Mouse (Mus musculus) gastrocnemius, postnatal 4 days (tissue): ENCODE data around the gene Fbxl19. TPM values are rescaled to one million over a fixed set of nuclear protein-coding genes. Genes with fewer than 3 reads are reported as not detected.
A peak's percentile ranks its signal among the peaks of the same experiment; 100 is the strongest.

Experiments used
- DNase-seq, 2 experiments: peaks; one replicate each; pipeline ENCODE4 v3.0.0; 2021 to 2022; ENCODE audit warnings: low spot score in 2 of 2, mixed read lengths in 2 of 2
- microRNA-seq: library from miRNA; unstranded; fragments of <30 nt; microRNA quantifications from one replicate; pipeline ENCODE4 v1.2.0, GENCODE M21; 2021
- total RNA-seq, 2 experiments: library from RNA; stranded (reverse); gene quantifications; 2 replicates each; pipeline ENCODE4 v1.2.3; 2021

Fbxl19 gene
- total RNA-seq, 2 experiments from 2014 or later, result 8.6 to 8.8 TPM

- no peak for DNase-seq
These were observed 54.9 kb downstream of the Fbxl19 start for GRCm38 (mm10) chr7:127799211-127799610.

GRCm38 (mm10) chr7:127799738-127800137 lies 55.4 kb downstream of the Fbxl19 start:
- DNase-seq, result no peak

GRCm38 (mm10) chr7:127800435-127801009 lies 56.2 kb downstream of the Fbxl19 start, which contains the start of gene Hsd3b7:
Gene Hsd3b7, plus strand, starts transcription at chr7:127800604.
- DNase-seq, result peak; percentile 93 to 95

- no peak for DNase-seq
These were observed 56.8 kb downstream of the Fbxl19 start for GRCm38 (mm10) chr7:127801010-127801621.

GRCm38 (mm10) chr7:127802313-127802712 lies 58.0 kb downstream of the Fbxl19 start:
- no peak for DNase-seq

GRCm38 (mm10) chr7:127808821-127809220 lies 64.5 kb downstream of the Fbxl19 start:
- DNase-seq, result no peak

GRCm38 (mm10) chr7:127809846-127810245 lies 65.5 kb downstream of the Fbxl19 start:
- DNase-seq, result no peak

GRCm38 (mm10) chr7:127810650-127811049 lies 66.3 kb downstream of the Fbxl19 start:
- no peak for DNase-seq

GRCm38 (mm10) chr7:127811240-127811639 lies 66.9 kb downstream of the Fbxl19 start:
- DNase-seq, result no peak

- DNase-seq, result no peak
These were observed 67.9 kb downstream of the Fbxl19 start for GRCm38 (mm10) chr7:127812292-127812691.

- no peak for DNase-seq
These were observed 69.5 kb downstream of the Fbxl19 start for GRCm38 (mm10) chr7:127813821-127814220.

GRCm38 (mm10) chr7:127814241-127814921 lies 70.0 kb downstream of the Fbxl19 start:
- DNase-seq, result peak; percentile 42 to 62

GRCm38 (mm10) chr7:127815116-127815665 lies 70.8 kb downstream of the Fbxl19 start:
- no peak for DNase-seq

GRCm38 (mm10) chr7:127815954-127816821 lies 71.8 kb downstream of the Fbxl19 start:
- peak in 1 of 2 experiments; percentile 64 for DNase-seq

- no peak for DNase-seq
These were observed 72.7 kb downstream of the Fbxl19 start for GRCm38 (mm10) chr7:127817053-127817452.

GRCm38 (mm10) chr7:127817776-127818175 lies 73.4 kb downstream of the Fbxl19 start:
- no peak for DNase-seq

Small RNA genes within 50 kb of the gene (microRNA-seq; reads per million reads assigned to microRNA genes)
- not detected for gene Mir762

Other genes starting within 250 kb of the Fbxl19 start
- 10 to 100 TPM; 70.3 to 78.6 TPM for gene Srcap, start 232.6 kb upstream of the Fbxl19 start, total RNA-seq
- 10 to 100 TPM; 15.0 to 19.1 TPM for gene Gm42715, start 225.0 kb upstream of the Fbxl19 start, total RNA-seq
- gene Tmem265, start 183.2 kb upstream of the Fbxl19 start, total RNA-seq, result 1 to 10 TPM in 1 of 2 experiments, not detected in 1; 3.1 TPM
- 10 to 100 TPM; 21.6 to 25.5 TPM for gene Phkg2, start 171.2 kb upstream of the Fbxl19 start, total RNA-seq
- gene Ccdc189, start 155.9 kb upstream of the Fbxl19 start, total RNA-seq, result 1 to 10 TPM; 5.0 to 5.1 TPM
- gene Rnf40, start 155.8 kb upstream of the Fbxl19 start, total RNA-seq, result 10 to 100 TPM; 48.4 to 50.5 TPM
- 10 to 100 TPM; 13.1 to 13.5 TPM for gene Zfp629, start 128.7 kb upstream of the Fbxl19 start, total RNA-seq
- 100 to 1,000 TPM; 112 to 132 TPM for gene Bcl7c, start 35.6 kb upstream of the Fbxl19 start, total RNA-seq
- 10 to 100 TPM in 1 of 2 experiments, 1 to 10 TPM in 1; 7.0 to 10.0 TPM for gene Ctf1, start 31.8 kb upstream of the Fbxl19 start, total RNA-seq
- gene Ctf2, start 12.4 kb upstream of the Fbxl19 start, total RNA-seq, result not detected
- 10 to 100 TPM; 12.3 to 13.9 TPM for gene Orai3, start 25.3 kb downstream of the Fbxl19 start, total RNA-seq
- gene Setd1a, start 32.1 kb downstream of the Fbxl19 start, total RNA-seq, result 10 to 100 TPM; 30.3 to 32.4 TPM
- gene Gm49388, start 41.1 kb downstream of the Fbxl19 start, total RNA-seq, result 1 to 10 TPM; 2.8 to 4.0 TPM
- gene Hsd3b7, start 56.1 kb downstream of the Fbxl19 start, total RNA-seq, result 10 to 100 TPM; 13.0 to 13.3 TPM
- gene Stx4a, start 79.8 kb downstream of the Fbxl19 start, total RNA-seq, result 10 to 100 TPM; 82.8 to 84.9 TPM
- 1 to 10 TPM; 4.7 to 6.3 TPM for gene Stx1b, start 80.0 kb downstream of the Fbxl19 start, total RNA-seq
- gene Zfp646, start 131.7 kb downstream of the Fbxl19 start, total RNA-seq, result 10 to 100 TPM; 24.0 to 27.1 TPM
- gene Zfp668, start 132.3 kb downstream of the Fbxl19 start, total RNA-seq, result 10 to 100 TPM in 1 of 2 experiments, 1 to 10 TPM in 1; 8.8 to 10.1 TPM
- 1 to 10 TPM; 1.6 to 1.8 TPM for gene Prss53, start 146.4 kb downstream of the Fbxl19 start, total RNA-seq
- gene Gm21974, start 150.9 kb downstream of the Fbxl19 start, total RNA-seq, result not detected
- 10 to 100 TPM; 62.4 to 71.8 TPM for gene Vkorc1, start 151.1 kb downstream of the Fbxl19 start, total RNA-seq
- 10 to 100 TPM; 84.7 to 92.3 TPM for gene Bckdk, start 159.5 kb downstream of the Fbxl19 start, total RNA-seq
- 10 to 100 TPM; 18.5 to 23.2 TPM for gene Kat8, start 168.0 kb downstream of the Fbxl19 start, total RNA-seq
- not detected for gene Prss8, start 185.6 kb downstream of the Fbxl19 start, total RNA-seq
- gene Prss36, start 202.2 kb downstream of the Fbxl19 start, total RNA-seq, result 1 to 10 TPM; 7.6 to 8.9 TPM
- 100 to 1,000 TPM; 287 to 354 TPM for gene Fus, start 222.9 kb downstream of the Fbxl19 start, total RNA-seq
- gene Pycard, start 249.3 kb downstream of the Fbxl19 start, total RNA-seq, result 10 to 100 TPM; 16.0 to 21.7 TPM